Mouse (Mus musculus) heart, embryonic 15.5 days (tissue): Measurements from ENCODE around the gene Fam155a. TPM values are rescaled to one million over a fixed set of nuclear protein-coding genes. Genes with fewer than 3 reads are reported as not detected.
"Not testable (repeated sequence)": the region's sequence is repeated elsewhere in the genome, so short reads cannot be mapped to it uniquely, and the experiment has no call there.

Experiments used
- ATAC-seq: fragments of 200-750 bp; cut with Nextera tagmentation; replicated peaks from 2 replicates; pipeline ENCODE4 v1.8.0; 2017; ENCODE audit warnings: low read depth, moderate TSS enrichment; ENCODE audit not compliant: insufficient number of reproducible peaks, insufficient read depth, low FRiP score
- H3K27ac ChIP-seq: fragments of 300-500 bp; sonication (generic); 2 replicates; pipeline ENCODE4 v1.5.1; 2015; ENCODE audit warnings: mild to moderate bottlenecking, inconsistent platforms
- H3K27me3 ChIP-seq: fragments of 300-500 bp; sonication (generic); 2 replicates; pipeline ENCODE4 v1.6.1; 2015; ENCODE audit warnings: inconsistent platforms
- H3K36me3 ChIP-seq: fragments of 300-500 bp; sonication (generic); 2 replicates; pipeline ENCODE4 v1.6.1; 2015; ENCODE audit warnings: mild to moderate bottlenecking, inconsistent platforms
- H3K4me1 ChIP-seq: fragments of 300-500 bp; sonication (generic); replicated peaks from 2 replicates; pipeline ENCODE4 v1.6.1; 2015; ENCODE audit warnings: inconsistent platforms
- H3K4me2 ChIP-seq: fragments of 300-500 bp; sonication (generic); 2 replicates; pipeline ENCODE4 v1.6.1; 2015; ENCODE audit warnings: inconsistent platforms, mild to moderate bottlenecking, moderate library complexity
- H3K4me3 ChIP-seq: fragments of 300-500 bp; sonication (generic); 2 replicates; pipeline ENCODE4 v1.5.1; 2015; ENCODE audit warnings: mild to moderate bottlenecking, inconsistent platforms
- H3K9ac ChIP-seq: fragments of 300-500 bp; sonication (generic); 2 replicates; pipeline ENCODE4 v1.6.1; 2015; ENCODE audit warnings: mild to moderate bottlenecking, inconsistent platforms
- H3K9me3 ChIP-seq: fragments of 300-500 bp; sonication (generic); replicated peaks from 2 replicates; pipeline ENCODE4 v1.6.1; 2016; ENCODE audit warnings: inconsistent platforms
- WGBS: fragments of 180-500 bp; shearing (Covaris S2); methylation state at CpG from one replicate; pipeline ENCODE4 v1.1.7; 2015; ENCODE audit warnings: mixed read lengths; 5-methylcytosine and 5-hydroxymethylcytosine counted together
- polyA plus RNA-seq: library from polyadenylated mRNA; unstranded; fragments of >200 nt; fragmentation: Nextera tagmentation; extraction: Ambion mirVana; gene quantifications from 2 replicates; pipeline ENCODE4 v1.2.1, GENCODE M21; 2015

Fam155a gene
- polyA plus RNA-seq, 1 experiment from 2014 or later = 0.05 TPM

GRCm38 (mm10) chr8:9394670-9395069, 376.3 kb downstream of the Fam155a start:
- Histone ChIP-seq H3K27me3 (no peaks in the 10 kb centered on the region), H3K4me1 (no peaks in the 10 kb centered on the region), H3K4me2 (no peak overlapping the region), H3K9ac (no peak overlapping the region), H3K36me3 (no peaks in the 10 kb centered on the region), H3K27ac (no peak overlapping the region), H3K9me3 (no peaks in the 10 kb centered on the region), H3K4me3 (no peak overlapping the region)
- ATAC-seq = no peak
- 77% methylated on average over 5 of the region's 5 CpGs for WGBS

GRCm38 (mm10) chr8:9393246-9393645, 377.7 kb downstream of the Fam155a start:
- H3K9me3 ChIP-seq = no peaks in the 10 kb centered on the region
- no peaks in the 10 kb centered on the region for H3K27me3 ChIP-seq
- H3K4me2 ChIP-seq = no peak overlapping the region
- H3K9ac ChIP-seq = no peak overlapping the region
- 44% methylated on average over 2 of the region's 2 CpGs for WGBS
- H3K27ac ChIP-seq = no peak overlapping the region
- no peak overlapping the region for H3K4me3 ChIP-seq
- H3K36me3 ChIP-seq = no peaks in the 10 kb centered on the region
- no peak for ATAC-seq
- no peaks in the 10 kb centered on the region for H3K4me1 ChIP-seq

GRCm38 (mm10) chr8:9390229-9390628, 380.7 kb downstream of the Fam155a start:
- H3K36me3 ChIP-seq, H3K4me2 ChIP-seq, H3K9ac ChIP-seq, H3K4me3 ChIP-seq, ATAC-seq, H3K27ac ChIP-seq, H3K4me1 ChIP-seq, H3K27me3 ChIP-seq, H3K9me3 ChIP-seq: not testable (repeated sequence)
- WGBS = 74% methylated on average over 2 of the region's 2 CpGs

GRCm38 (mm10) chr8:9369201-9369600, 401.8 kb downstream of the Fam155a start:
- WGBS = 74% methylated on average over 8 of the region's 8 CpGs
- no peak for ATAC-seq
- H3K4me3 ChIP-seq = no peak overlapping the region
- H3K27ac ChIP-seq = no peak overlapping the region
- no peaks in the 10 kb centered on the region for H3K27me3 ChIP-seq
- no peaks in the 10 kb centered on the region for H3K9me3 ChIP-seq
- no peak overlapping the region for H3K9ac ChIP-seq
- H3K36me3 ChIP-seq = no peaks in the 10 kb centered on the region
- no peak overlapping the region for H3K4me2 ChIP-seq
- H3K4me1 ChIP-seq = no peaks in the 10 kb centered on the region

GRCm38 (mm10) chr8:9367721-9368120, 403.2 kb downstream of the Fam155a start:
- Histone ChIP-seq H3K4me2 (no peak overlapping the region), H3K9ac (no peak overlapping the region)
- 61% methylated on average over 6 of the region's 6 CpGs for WGBS

GRCm38 (mm10) chr8:9365381-9365780, 405.6 kb downstream of the Fam155a start:
- 48% methylated on average over 1 of the region's 1 CpGs for WGBS
- Histone ChIP-seq H3K27ac (no peak overlapping the region), H3K9ac (no peak overlapping the region), H3K4me2 (no peak overlapping the region), H3K27me3 (no peaks in the 10 kb centered on the region), H3K36me3 (no peaks in the 10 kb centered on the region), H3K4me3 (no peak overlapping the region), H3K4me1 (no peaks in the 10 kb centered on the region), H3K9me3 (no peaks in the 10 kb centered on the region)
- ATAC-seq = no peak

More at GRCm38 (mm10) chr8:9367721-9368120, 403.2 kb downstream of the Fam155a start:
- Histone ChIP-seq H3K4me3 (no peak overlapping the region), H3K36me3 (no peaks in the 10 kb centered on the region), H3K9me3 (no peaks in the 10 kb centered on the region), H3K4me1 (no peaks in the 10 kb centered on the region), H3K27me3 (no peaks in the 10 kb centered on the region), H3K27ac (no peak overlapping the region)
- no peak for ATAC-seq

- Histone ChIP-seq H3K4me1 (no peaks in the 10 kb centered on the region), H3K27ac (no peak overlapping the region), H3K9ac (no peak overlapping the region), H3K9me3 (no peaks in the 10 kb centered on the region), H3K4me3 (no peak overlapping the region), H3K36me3 (no peaks in the 10 kb centered on the region), H3K4me2 (no peak overlapping the region), H3K27me3 (no peaks in the 10 kb centered on the region)
- 49% methylated on average over 7 of the region's 7 CpGs for WGBS
- ATAC-seq = no peak
Measured at GRCm38 (mm10) chr8:9348523-9349135, 422.3 kb downstream of the Fam155a start.

- Histone ChIP-seq H3K9ac (no peak overlapping the region), H3K9me3 (no peaks in the 10 kb centered on the region), H3K4me1 (no peaks in the 10 kb centered on the region), H3K4me3 (no peak overlapping the region), H3K36me3 (no peaks in the 10 kb centered on the region), H3K4me2 (no peak overlapping the region), H3K27me3 (no peaks in the 10 kb centered on the region), H3K27ac (no peak overlapping the region)
- 68% methylated on average over 4 of the region's 4 CpGs for WGBS
- no peak for ATAC-seq
Measured at GRCm38 (mm10) chr8:9347163-9347562, 423.8 kb downstream of the Fam155a start.

GRCm38 (mm10) chr8:9344136-9344535, 426.8 kb downstream of the Fam155a start:
- H3K4me3 ChIP-seq = no peak overlapping the region
- WGBS = 59% methylated on average over 4 of the region's 4 CpGs
- no peak for ATAC-seq
- H3K4me1 ChIP-seq = no peaks in the 10 kb centered on the region
- H3K9me3 ChIP-seq = no peaks in the 10 kb centered on the region
- H3K27ac ChIP-seq = no peak overlapping the region
- H3K36me3 ChIP-seq = no peaks in the 10 kb centered on the region
- no peak overlapping the region for H3K4me2 ChIP-seq
- H3K27me3 ChIP-seq = no peaks in the 10 kb centered on the region
- H3K9ac ChIP-seq = no peak overlapping the region

- Histone ChIP-seq H3K4me2 (no peak overlapping the region), H3K27ac (no peak overlapping the region), H3K27me3 (no peaks in the 10 kb centered on the region), H3K4me3 (no peak overlapping the region), H3K9me3 (no peaks in the 10 kb centered on the region), H3K4me1 (no peaks in the 10 kb centered on the region), H3K9ac (no peak overlapping the region), H3K36me3 (no peaks in the 10 kb centered on the region)
- no peak for ATAC-seq
- 67% methylated on average over 9 of the region's 9 CpGs for WGBS
Measured at GRCm38 (mm10) chr8:9342998-9343397, 428.0 kb downstream of the Fam155a start.

- Histone ChIP-seq H3K27ac (no peak overlapping the region), H3K36me3 (no peaks in the 10 kb centered on the region), H3K9ac (no peak overlapping the region), H3K9me3 (no peaks in the 10 kb centered on the region), H3K4me2 (no peak overlapping the region), H3K4me1 (no peaks in the 10 kb centered on the region), H3K4me3 (no peak overlapping the region), H3K27me3 (no peaks in the 10 kb centered on the region)
- 67% methylated on average over 9 of the region's 9 CpGs for WGBS
- ATAC-seq = no peak
Measured at GRCm38 (mm10) chr8:9342593-9342992, 428.4 kb downstream of the Fam155a start.

- H3K9ac ChIP-seq = no peak overlapping the region
- ATAC-seq = no peak
- 86% methylated on average over 8 of the region's 8 CpGs for WGBS
- no peaks in the 10 kb centered on the region for H3K36me3 ChIP-seq
- H3K4me3 ChIP-seq = no peak overlapping the region
- H3K4me1 ChIP-seq = no peaks in the 10 kb centered on the region
- no peaks in the 10 kb centered on the region for H3K27me3 ChIP-seq
- H3K9me3 ChIP-seq = no peaks in the 10 kb centered on the region
- no peak overlapping the region for H3K27ac ChIP-seq
- no peak overlapping the region for H3K4me2 ChIP-seq
Measured at GRCm38 (mm10) chr8:9337905-9338304, 433.1 kb downstream of the Fam155a start.
